Mouse (Mus musculus): ENCODE measurements around the gene Triap1.
"Not testable (repeated sequence)": the region's sequence is repeated elsewhere in the genome, so short reads cannot be mapped to it uniquely, and the experiment has no call there.

Gene Triap1

DNA sequence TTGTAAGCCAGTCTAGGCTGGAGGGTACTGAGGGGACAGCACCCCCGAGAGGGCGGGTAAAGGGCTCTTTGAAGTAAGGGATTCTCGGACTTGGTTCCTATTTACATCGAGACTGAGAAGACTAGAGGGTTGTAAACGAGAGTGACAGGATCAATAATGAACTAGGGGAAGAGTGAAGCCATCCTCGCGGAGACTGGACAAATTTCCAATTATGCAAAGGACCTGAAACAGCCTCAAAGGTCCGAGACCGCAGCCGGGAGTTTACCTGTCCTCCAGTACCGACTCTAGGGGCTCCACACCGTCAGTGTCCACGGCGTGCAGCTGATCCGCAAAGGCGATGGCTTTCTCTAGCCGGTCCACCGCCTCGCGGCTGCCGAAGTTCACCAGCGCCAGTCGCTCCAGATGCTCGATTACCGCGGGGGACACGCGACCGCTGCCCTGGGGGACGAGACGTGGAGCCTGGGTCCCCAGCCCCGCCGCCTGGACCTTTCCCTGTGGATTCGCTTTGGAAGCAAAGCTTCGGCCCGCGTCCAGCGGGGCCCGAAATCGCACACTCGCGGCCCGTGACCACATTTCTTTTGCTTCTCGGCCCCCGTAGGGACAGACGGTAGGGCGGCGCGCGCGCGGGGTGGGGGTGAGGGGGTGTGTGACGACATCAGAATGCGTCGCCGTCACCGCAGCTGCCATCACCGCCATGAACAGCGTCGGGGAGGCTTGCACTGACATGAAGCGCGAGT lies at the start of gene Triap1, which contains the start of gene Gatc:
Gene Triap1 (plus strand): TSS at position 649 of the 737 bp plus-strand sequence.
Gene Gatc (minus strand): TSS at position 602 of the 737 bp plus-strand sequence.
- peak; percentile 91 for DNase-seq (ENCODE audit: low read depth, low spot score)

DNA sequence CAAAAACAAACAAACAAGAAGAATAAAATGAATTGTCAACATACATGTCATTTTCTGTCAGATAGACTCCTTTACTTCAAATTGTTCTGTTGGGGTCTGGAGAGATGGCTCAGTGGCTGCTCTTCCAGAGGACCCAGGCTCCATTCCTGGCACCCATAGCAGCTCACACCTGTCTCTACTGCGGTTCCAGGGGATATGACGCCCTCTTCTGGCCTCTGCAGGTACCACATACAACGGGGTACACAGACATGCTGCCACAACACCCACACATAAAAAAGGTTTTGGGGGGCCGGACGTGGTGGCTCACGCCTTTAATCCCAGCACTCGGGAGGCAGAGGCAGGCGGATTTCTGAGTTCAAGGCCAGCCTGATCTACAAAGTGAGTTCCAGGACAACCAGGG lies 46.9 kb upstream of the Triap1 start:
- DNase-seq (ENCODE audit: low read depth, low spot score), result no peak

DNA sequence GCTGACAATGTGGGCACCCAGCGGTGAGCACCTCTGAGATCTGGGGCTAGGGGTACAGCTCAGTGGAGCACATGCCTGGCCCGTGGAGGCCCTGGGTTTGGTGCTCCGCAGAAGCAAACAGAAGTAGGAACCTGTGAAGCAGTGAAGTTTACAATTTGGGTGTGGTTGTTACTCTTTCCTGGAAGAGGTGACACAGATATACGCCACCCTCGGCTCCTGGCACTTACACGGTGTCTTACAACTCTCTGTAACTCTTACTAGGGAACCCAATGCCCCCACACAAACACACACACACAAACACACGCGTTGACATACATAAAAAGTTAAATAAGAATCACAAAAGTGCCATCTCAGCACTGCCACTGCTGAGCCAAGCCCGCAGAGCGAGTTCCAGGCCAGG lies 44.7 kb upstream of the Triap1 start:
- no peak for DNase-seq (ENCODE audit: low read depth, low spot score)

DNA sequence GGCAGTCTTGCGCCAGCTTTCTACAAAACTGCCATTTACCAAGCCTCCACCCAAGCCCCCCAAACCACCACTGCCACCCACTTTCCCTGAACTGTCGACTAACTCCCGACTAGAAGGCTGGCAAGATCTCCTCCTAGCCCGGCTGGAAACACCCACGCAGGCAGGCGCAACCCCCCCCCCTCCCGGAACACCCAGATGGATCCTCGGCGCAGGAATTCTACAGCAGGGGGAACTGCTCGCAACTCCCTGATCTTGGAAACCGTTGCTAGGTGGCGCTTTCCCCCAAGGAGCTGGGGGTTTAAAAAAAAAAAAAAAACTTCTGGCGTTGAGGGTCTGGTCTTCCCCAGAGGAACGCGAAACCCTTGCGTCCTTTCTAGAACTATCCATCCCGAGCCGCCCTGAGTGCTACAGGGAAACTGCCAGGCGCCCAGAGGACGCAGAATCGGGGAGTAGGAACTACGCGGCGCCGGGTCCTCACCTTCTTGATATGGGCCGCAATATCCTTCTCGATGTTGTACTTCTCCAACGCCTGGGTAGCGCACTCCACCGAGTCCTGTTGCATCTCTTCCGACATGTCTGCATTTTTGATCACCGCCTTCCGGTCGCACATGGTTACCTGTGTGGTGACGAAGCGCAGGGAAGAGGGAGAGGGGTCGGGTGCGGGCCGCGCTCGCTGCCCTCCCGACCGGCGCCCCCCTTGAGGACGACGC lies 40.8 kb upstream of the Triap1 start:
- no peak for DNase-seq (ENCODE audit: low read depth, low spot score)

DNA sequence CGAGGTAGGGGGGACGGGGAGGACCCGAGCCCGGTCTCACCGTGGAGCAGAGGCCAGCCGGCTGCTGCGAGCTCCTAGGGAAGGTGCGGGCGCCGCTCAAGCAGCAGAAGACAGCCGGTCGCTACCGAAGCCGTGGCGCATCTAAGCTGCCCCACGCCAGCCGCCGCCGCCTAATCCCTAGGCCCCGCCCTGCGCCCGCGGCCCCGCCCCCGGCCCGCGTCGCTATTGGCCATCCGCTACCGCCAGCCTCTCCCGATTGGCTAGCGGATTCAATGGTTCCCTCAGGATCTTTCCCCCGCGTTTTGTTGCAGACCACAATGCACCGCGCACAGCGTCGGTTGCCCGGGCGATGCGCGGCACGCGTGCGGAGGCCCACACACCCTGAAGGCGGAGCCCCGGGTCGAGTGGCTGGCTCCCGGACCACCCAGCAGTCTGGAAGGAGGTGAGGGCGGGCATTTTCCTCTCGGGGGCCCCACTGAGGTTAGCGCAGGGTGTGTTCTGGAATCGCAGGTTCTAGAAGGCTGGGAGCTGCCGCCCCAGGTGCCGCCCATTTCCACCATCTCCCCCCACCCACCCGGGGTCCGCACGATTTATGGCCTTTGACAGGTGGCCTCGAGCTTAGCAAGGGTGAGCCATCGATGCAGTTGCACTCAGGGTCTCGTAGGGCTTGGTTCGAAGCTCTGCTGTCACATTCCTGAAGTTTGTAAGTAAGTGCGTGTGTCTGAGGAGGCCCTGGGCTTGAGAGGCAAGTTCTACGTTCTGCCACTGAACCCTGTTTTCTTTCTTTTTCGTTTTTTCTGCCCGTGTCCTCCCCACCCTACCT lies 40.0 kb upstream of the Triap1 start, which contains the start of gene Dynll1:
Gene Dynll1 (minus strand): TSS at position 208 of the 823 bp plus-strand sequence.
- DNase-seq (ENCODE audit: low read depth, low spot score), result peak; percentile 98

DNA sequence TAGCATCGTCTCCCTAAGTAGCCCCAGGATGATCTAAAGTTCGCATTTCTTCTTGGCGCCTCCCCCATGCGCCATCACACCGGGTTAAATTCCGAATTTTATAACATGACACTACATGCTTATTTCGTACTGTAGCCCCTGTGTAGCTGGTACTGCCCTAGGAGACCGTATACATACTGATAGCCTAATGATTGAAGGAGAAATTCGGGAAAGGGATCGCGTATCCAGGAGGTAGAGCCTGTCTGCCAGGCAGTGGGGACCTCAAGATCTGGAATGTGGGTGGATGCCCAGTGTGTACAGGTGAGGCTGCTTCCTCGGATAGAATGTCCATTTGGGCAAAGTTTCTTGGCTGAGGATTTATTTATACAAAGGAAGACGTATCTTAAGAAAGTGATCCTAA lies 39.4 kb upstream of the Triap1 start:
- no peak for DNase-seq (ENCODE audit: low read depth, low spot score)

DNA sequence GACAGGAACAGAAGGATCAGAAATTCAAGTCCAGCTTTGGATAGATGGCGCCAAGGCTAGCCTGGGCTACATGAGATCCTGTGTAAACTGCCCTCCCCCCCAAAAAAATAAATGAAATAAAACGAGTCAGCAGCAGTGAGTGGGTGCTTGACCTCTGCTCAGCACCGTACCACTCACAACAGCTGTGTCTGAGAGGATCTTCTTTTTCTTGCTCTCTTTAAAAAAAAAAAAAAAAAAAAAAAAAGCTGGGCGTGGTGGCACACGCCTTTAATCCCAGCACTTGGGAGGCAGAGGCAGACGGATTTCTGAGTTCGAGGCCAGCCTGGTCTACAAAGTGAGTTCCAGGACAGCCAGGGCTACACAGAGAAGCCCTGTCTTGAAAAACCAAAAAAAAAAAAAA lies 38.8 kb upstream of the Triap1 start:
- not testable (repeated sequence) for DNase-seq (ENCODE audit: low read depth, low spot score)

DNA sequence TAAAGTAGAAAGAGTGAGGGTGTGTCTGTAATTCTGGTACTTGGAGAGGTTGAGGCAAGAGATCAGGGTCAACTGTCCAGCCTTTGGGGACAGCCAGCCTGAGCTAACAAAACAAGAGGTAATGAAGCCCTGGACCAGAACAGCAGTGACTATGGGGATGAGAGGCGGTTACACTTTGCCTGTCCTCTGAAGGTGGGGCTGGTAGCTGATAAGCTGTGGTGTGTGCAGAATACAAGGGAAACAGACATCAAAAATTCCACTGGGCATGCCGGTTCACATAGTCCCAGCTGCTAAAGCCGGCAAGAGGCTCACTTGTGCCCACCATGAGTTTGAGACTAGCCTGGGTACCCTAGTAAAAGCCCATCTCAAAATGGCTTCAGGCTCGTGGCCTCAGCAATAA lies 28.7 kb upstream of the Triap1 start:
- no peak for DNase-seq (ENCODE audit: low read depth, low spot score)

DNA sequence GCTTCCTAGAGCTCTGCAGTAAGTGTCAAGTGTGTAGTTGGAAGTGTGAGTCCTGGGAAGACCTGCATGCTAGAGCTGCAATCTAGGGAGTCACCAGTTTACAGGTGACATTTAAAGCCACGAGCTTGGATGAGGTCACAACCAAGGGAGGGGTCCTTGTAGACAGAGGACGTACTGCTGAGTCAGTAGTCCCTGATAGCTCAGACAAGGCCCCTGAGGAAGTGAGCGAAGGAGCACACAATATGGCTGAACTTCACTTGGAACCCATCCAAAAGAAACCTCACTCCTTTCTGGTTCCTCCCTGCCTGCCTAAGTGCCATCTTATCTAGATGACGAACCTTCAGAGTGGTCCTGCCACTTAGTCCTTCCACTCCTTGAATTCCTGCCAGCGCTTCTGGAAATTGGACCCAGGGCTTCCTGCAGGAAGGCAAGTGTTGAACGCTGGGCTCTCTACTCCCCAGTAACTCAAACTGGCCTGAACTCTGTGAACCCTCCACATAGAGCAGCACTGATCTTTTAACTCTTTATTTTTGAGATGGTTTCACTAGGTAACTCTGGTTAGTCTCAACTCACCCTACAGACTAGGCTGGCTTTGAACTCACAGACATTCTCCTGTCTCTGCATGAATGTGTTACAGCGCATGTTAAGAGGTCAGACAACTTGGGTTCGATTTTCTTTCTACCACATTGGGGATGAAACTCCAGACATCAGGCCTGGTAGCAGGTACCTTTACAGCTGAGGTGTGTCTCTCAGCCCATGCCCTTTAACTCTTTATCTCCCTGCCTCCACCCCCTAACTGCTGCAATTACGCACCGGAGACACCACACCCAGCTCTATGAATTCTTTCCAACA lies 28.0 kb upstream of the Triap1 start:
- DNase-seq (ENCODE audit: low read depth, low spot score), result peak; percentile 37

DNA sequence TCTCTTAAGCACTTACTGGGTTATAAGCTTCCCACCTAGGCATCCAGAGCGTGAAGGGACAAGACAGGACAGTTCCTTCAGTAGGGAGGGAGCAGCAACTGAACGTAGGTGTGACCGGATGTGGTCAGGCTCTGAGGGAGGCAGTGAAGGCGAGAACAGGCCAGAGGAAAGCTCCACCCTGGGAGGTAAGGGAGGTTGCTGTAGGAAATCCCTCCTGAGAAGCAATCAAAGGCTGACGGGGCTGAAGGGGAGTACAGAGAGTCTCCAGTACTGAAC lies 27.4 kb upstream of the Triap1 start:
- peak; percentile 52 for DNase-seq (ENCODE audit: low read depth, low spot score)

DNA sequence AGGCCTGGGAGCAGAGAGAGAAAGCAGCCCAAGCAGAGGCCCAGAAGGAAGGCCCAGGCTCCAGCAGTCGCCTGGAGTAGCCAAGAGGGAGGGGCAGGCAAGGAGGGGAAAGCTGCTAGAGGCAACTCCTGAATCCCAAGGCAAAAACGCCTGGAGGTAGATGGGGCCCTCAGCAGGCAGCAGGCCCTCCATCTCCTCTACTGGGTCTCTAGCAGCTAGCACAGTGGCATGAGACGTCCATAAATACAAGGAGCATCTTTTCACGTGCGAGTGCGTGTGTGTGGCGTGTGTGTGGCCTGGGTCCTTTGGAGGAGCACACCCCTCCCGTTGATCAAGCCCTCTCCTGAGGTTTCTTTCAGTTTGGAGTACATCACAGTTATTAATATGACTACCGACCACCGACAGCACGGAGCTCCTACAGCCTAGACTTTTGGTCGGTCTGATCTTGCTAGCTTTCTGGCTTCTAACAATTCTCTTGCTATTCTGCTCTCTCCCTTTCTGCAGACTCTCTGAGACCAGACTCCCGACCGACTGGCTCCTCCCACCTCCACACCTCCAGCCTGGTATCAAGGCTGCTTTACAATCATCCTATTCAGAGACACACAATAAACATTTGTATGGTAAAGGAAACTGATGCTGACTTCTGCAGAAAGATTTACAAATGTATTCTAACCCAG lies 23.9 kb upstream of the Triap1 start:
- DNase-seq (ENCODE audit: low read depth, low spot score), result no peak

DNA sequence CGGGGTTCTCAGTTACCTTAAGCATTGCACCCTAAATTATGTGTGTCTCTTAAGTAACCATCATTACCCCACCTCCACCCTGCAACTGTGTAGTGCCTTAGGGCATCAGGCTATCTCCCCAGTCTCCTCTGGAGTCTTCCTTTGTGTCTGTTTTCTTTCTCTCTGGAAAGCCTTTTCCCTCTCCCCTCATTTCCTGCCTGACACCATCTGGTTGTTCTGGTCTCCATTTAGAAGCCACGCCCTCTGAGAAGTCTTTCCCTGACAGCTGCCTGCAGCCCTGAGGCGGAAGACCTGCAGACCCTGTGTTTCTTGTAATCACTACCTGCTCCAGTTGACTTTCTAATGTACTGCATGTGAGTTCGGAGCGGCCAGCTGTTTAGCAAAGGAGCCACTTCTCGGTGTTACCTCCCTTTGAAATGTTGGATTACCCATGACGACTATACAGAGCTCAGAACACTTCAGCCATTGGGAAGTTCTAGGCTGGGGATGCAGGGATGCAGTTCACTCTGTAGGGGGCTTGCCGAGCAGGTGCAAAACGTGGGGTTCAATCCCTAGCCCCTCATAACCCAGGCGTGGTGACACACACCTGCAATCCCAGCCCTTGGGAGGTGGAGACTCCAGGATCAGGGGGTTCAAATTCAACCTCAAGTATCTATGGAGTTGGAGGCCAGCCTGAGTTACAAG lies 23.2 kb upstream of the Triap1 start:
- no peak for DNase-seq (ENCODE audit: low read depth, low spot score)

DNA sequence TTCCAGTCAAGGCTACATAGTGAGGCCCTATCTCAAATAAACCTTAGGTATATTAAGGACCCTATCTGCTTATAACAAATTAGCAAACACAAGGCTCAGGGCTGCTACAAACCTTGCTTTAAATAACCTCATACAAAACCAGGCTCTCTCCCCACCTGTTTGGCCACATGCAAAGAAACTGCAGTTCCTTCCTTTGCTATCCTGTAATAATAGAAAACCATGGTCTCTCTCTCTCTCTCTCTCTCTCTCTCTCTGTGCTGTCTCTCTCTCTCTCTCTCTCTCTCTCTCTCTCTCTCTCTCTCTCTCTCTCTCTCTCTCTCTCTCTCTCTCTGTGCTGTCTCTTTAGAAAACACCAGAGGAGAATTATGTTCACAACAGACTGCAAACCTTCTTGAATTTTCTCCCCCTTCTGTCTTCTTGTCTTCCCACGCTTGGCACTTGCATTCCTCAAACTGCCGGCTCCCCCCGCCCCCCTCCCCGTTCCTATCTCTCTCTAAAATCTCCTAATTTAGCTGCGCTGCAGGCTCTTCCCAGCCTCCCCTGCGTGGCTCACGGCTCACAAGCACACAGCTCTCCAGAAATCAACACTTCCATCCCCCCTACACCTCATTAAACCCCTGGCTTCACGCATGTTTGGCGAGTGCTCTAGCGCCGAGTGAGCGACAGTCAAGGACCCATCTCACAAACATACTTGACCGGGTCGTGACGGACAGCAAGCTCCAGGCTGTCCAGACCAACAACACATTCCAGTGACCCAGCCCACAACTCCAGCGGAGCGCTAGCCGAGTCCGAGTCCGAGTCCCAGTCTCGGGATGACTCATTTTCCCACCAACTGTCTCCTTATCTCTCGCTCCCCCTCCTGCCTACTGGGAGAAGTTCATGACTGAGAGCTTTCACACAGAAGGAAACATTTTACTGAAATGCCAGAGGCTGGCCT lies 21.8 kb upstream of the Triap1 start:
- peak; percentile 47 for DNase-seq (ENCODE audit: low read depth, low spot score)

DNA sequence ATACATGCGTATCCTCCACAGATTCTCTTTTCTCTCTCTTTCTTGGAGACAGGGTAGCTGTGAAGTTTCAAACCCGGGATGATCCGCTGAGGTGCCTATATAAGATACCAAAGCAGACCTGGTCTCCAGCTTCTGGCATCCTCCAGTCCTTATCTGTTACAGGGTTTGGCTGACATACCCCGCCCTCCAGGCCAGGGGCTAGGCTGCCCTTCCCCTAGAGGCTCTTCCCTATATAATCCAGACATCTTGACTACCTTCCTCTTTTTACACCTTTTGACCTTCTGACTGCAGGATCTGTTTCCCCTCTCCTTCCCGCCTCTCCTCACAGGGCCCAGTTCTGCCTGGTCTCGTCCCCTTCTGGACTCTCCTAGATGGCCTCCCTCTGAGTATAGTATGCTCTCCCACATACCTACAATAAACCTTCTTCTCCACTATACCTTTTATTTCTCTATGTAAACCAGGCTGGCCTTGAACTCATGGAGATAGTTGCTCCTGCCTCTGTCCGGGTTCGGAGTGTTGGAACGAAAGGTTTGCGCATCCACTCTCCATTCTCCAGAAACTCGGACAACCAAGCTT lies 14.7 kb upstream of the Triap1 start:
- no peak for DNase-seq (ENCODE audit: low read depth, low spot score)

DNA sequence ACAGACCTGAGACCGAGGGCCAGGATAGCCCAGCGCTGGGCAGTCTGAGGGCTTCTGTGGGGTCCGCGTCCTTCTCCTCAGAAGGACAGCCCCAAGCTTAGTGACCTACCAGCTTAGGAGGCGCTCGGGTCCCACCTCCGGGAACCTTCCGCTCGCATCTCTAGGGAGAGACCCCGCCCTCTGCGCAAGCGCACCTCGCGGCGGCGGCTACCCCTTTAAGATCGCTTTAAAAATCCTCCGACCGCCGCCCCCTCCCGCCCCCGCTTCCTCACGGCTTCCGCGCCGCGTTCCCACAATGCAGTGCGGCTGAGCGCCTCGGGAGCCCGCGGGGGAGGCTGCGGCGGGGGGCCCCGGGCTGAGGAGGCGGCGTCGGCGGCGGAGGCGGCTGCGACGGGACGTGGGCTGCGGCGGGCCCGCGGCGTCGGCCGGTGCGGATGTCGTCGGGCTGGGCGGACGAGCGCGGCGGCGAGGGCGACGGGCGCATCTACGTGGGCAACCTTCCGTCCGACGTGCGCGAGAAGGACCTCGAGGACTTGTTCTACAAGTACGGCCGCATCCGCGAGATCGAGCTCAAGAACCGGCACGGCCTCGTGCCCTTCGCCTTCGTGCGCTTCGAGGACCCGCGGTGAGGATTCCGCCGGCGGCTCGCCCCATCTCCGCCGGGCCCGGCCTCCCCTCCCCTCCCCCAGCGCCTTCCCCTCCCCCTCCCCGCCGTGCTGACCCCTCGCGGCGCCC lies 14.0 kb upstream of the Triap1 start, which contains the start of gene Srsf9:
Gene Srsf9 (plus strand): TSS at position 303 of the 735 bp plus-strand sequence.
- DNase-seq (ENCODE audit: low read depth, low spot score), result peak; percentile 95

DNA sequence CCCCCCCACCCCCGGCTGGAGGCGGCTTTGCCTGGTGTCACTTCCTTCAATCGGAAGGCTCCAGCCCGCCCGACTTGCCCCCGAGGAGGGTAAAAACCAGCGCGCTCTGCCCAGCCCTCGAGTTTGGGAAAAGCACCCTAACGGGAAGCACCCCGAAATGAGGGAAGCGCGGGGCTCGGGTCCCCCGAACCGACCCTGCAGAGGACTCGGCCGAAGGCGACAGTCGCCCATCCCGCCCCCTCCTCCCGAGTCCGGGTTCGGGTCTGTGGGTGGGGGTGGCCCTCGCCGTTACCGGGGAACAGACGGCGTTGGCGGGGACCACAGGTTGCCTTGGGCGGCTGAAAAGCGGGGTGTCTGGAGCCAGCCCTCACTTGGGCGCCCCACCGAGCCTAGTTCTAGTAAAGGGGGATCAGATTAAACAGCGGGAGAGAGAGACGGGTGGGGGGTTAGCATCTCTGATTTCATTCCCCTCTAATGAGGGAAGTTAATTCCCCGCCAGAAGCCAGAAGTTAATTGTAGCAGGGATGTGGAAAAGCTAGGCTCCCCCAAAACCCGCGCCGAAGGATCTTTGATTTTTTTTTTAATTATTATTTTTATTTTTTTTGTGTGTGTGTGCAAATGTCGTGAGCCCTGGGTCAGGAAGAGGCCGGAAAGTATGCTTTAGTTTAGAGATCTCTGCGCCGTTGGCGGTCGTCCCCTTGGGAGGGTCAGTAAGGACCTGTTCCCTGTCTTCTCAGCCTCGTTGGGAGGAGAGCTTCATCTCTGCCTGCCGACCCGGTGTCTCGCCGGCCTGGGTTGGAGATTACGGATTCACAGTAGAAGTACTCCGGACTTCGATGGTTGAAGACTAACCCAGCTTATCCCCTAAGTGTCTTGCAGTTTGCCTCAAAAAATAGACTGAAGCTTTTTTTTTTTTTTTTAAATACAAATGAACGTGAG lies 13.1 kb upstream of the Triap1 start:
- no peak for DNase-seq (ENCODE audit: low read depth, low spot score)

DNA sequence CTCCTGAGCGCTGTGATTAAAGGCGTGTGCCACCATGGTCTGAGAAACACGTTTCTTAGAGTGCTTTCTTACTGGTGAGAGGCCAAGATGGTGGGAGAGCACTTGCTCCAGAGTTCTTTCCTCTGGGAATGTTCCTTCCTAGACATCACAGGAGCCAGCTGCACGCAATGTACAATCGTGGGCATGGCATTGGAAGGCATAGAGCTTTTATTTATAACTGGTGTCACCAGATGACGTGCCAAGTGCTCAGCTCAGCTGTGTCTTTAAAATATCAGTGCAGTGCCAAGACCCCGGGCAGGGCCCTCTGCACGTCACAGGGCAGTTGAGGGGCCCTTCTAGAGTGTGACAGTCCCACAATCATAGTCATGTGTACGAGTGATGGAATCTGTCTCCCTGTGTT lies 10.1 kb upstream of the Triap1 start:
- DNase-seq (ENCODE audit: low read depth, low spot score), result no peak
